In genomic region chr4:144968371-144968770, GRCm38 (mm10) we compare ENCODE assay signal across 21 mouse cellular contexts.
"Had no signal": no experiment of that assay in that cellular context is flagged by ENCODE, and none has a peak within 500 bp of the region (broad histone marks: within the 10 kb centered on the region; RNA-seq: fewer than 3 reads in every experiment).

No protein-coding gene starts in this region.

- H3K9ac ChIP-seq: intestine, embryonic 15.5 days; limb, embryonic 12.5 days; liver, embryonic 12.5 days; liver, embryonic 15.5 days; lung, embryonic 15.5 days; midbrain, embryonic 12.5 days; midbrain, embryonic 15.5 days; neural tube, embryonic 12.5 days; neural tube, embryonic 15.5 days had no signal

- DNase-seq: kidney, adult 11 months; kidney, postnatal 36 days; layer of hippocampus, postnatal 36 days; liver; right cerebral cortex, adult 18-20 months; right cerebral cortex, postnatal 14 days; right cerebral cortex, postnatal 4 days; thymus, adult 2 months; thymus, postnatal 14 days; thymus, postnatal 4 days had no signal

- H3K4me3 ChIP-seq: intestine, embryonic 15.5 days; left cerebral cortex, adult 2 months; limb, embryonic 12.5 days; liver, embryonic 12.5 days; liver, embryonic 15.5 days; lung, embryonic 15.5 days; midbrain, embryonic 12.5 days; midbrain, embryonic 15.5 days; neural tube, embryonic 12.5 days; neural tube, embryonic 15.5 days had no signal

- H3K27ac ChIP-seq: intestine, embryonic 15.5 days; left cerebral cortex, adult 2 months; limb, embryonic 12.5 days; liver, embryonic 12.5 days; liver, embryonic 15.5 days; lung, embryonic 15.5 days; midbrain, embryonic 12.5 days; midbrain, embryonic 15.5 days; neural tube, embryonic 12.5 days; neural tube, embryonic 15.5 days; stomach, postnatal 0 days had no signal

- ATAC-seq: intestine, embryonic 15.5 days; liver, embryonic 12.5 days; midbrain, embryonic 15.5 days had no signal

- H3K27me3 ChIP-seq: intestine, embryonic 15.5 days; limb, embryonic 12.5 days; liver, embryonic 12.5 days; liver, embryonic 15.5 days; lung, embryonic 15.5 days; midbrain, embryonic 12.5 days; midbrain, embryonic 15.5 days; neural tube, embryonic 12.5 days; neural tube, embryonic 15.5 days had no signal

- H3K9me3 ChIP-seq: intestine, embryonic 15.5 days; limb, embryonic 12.5 days; liver, embryonic 12.5 days; liver, embryonic 15.5 days; lung, embryonic 15.5 days; midbrain, embryonic 12.5 days; midbrain, embryonic 15.5 days; neural tube, embryonic 12.5 days; neural tube, embryonic 15.5 days had no signal

- H3K4me2 ChIP-seq: intestine, embryonic 15.5 days; limb, embryonic 12.5 days; liver, embryonic 12.5 days; liver, embryonic 15.5 days; lung, embryonic 15.5 days; midbrain, embryonic 12.5 days; midbrain, embryonic 15.5 days; neural tube, embryonic 12.5 days; neural tube, embryonic 15.5 days had no signal

- H3K4me1 ChIP-seq: limb, embryonic 12.5 days; liver, embryonic 15.5 days; midbrain, embryonic 12.5 days; midbrain, embryonic 15.5 days; neural tube, embryonic 12.5 days; neural tube, embryonic 15.5 days had no signal

- H3K36me3 ChIP-seq: lung, embryonic 15.5 days; midbrain, embryonic 12.5 days; midbrain, embryonic 15.5 days had no signal
